Mouse (Mus musculus): ENCODE measurements around the gene Chd6. TPM values are rescaled to one million over a fixed set of nuclear protein-coding genes. Genes with fewer than 3 reads are reported as not detected.
A peak's percentile ranks its signal among the peaks of the same experiment; 100 is the strongest.

The Chd6 gene
- 22.4 and 25.0 TPM in 2 replicates for polyA plus RNA-seq (2015; fragmentation: Nextera tagmentation; extraction: Ambion mirVana)

GRCm38 (mm10) chr2:161108933-161109371 lies at the start of gene Chd6:
Chd6 (minus strand) TSS chr2:161109075.
- Histone ChIP-seq H3K4me1 (replicated peaks; ENCODE audit: insufficient read depth, low read length) (peaks cover 9% of the 10 kb centered on the region), H3K9ac (ENCODE audit: low read depth, low read length) (peak within 1 kb of the TSS; percentile 99), H3K36me3 (ENCODE audit: insufficient read depth, low read length) (no peaks in the 10 kb centered on the region), H3K4me3 (replicated peaks; ENCODE audit: low read depth, low read length) (peak within 1 kb of the TSS; percentile 100), H3K4me2 (ENCODE audit: low read length) (peak within 1 kb of the TSS; percentile 82), H3K27ac (peak within 1 kb of the TSS; percentile 100), H3K9me3 (replicated peaks; ENCODE audit: low read length) (no peaks in the 10 kb centered on the region), H3K27me3 (ENCODE audit: insufficient read depth, low read length) (no peaks in the 10 kb centered on the region)
- peak; percentile 99 for DNase-seq (ENCODE audit: low spot score)
- TF ChIP-seq CTCF (IDR thresholded peaks at IDR 0.05; ENCODE audit: low read depth): no peak
- peak; percentile 99 for ATAC-seq (replicated peaks; ENCODE audit: low FRiP score, low read depth)
- 1% methylated on average over 27 of the region's 27 CpGs for WGBS

- no peaks in the 10 kb centered on the region for H3K4me1 ChIP-seq (replicated peaks; ENCODE audit: insufficient read depth, low read length)
- 60% methylated on average over 7 of the region's 7 CpGs for WGBS
- H3K9me3 ChIP-seq (replicated peaks; ENCODE audit: low read length): no peaks in the 10 kb centered on the region
- no peak overlapping the region for H3K9ac ChIP-seq (ENCODE audit: low read depth, low read length)
- H3K36me3 ChIP-seq (ENCODE audit: insufficient read depth, low read length): no peaks in the 10 kb centered on the region
- ATAC-seq (replicated peaks; ENCODE audit: low FRiP score, low read depth) (no peak), DNase-seq (ENCODE audit: low spot score) (no peak)
- no peak overlapping the region for H3K4me2 ChIP-seq (ENCODE audit: low read length)
- TF ChIP-seq CTCF (IDR thresholded peaks at IDR 0.05; ENCODE audit: low read depth): no peak
- H3K27ac ChIP-seq: no peak overlapping the region
- H3K4me3 ChIP-seq (replicated peaks; ENCODE audit: low read depth, low read length): no peak overlapping the region
- H3K27me3 ChIP-seq (ENCODE audit: insufficient read depth, low read length): no peaks in the 10 kb centered on the region
These were observed 41.3 kb upstream of the Chd6 start for GRCm38 (mm10) chr2:161150004-161150842.

DNA sequence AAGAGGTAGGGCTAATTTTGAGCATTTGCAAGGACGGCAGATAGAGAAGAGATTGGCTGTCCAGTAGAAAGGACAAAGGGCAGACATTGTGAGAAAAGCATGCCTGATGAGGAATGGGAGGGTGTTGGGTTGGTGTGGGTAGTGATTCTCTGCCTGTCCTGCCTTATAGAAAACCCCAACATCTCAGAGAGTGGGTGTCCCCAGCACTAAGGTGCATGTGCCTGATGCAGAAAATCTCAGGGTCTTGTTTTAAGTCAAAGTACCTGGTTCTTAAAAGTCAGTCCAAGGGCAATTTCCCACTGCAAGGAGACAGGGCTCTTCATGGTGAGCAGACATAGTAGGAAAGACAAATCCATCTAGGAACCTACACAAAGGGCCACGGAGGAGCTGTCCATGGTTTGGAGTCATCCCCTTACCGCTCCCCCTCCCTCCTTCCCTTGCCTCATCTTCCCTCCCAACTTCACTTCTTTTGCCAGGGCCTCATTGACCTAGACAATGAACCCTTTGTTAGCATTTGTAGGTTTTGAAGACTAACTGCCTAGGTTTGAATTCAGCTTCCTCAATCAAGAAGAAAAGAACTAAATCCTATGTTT lies 39.6 kb upstream of the Chd6 start:
- DNase-seq (ENCODE audit: low spot score): no peak
- H3K4me2 ChIP-seq (ENCODE audit: low read length): no peak overlapping the region
- no peak overlapping the region for H3K4me3 ChIP-seq (replicated peaks; ENCODE audit: low read depth, low read length)
- no peak overlapping the region for H3K9ac ChIP-seq (ENCODE audit: low read depth, low read length)
- TF ChIP-seq CTCF (IDR thresholded peaks at IDR 0.05; ENCODE audit: low read depth): no peak
- no peaks in the 10 kb centered on the region for H3K27me3 ChIP-seq (ENCODE audit: insufficient read depth, low read length)
- H3K9me3 ChIP-seq (replicated peaks; ENCODE audit: low read length): no peaks in the 10 kb centered on the region
- no peaks in the 10 kb centered on the region for H3K36me3 ChIP-seq (ENCODE audit: insufficient read depth, low read length)
- H3K4me1 ChIP-seq (replicated peaks; ENCODE audit: insufficient read depth, low read length): no peaks in the 10 kb centered on the region
- 62% methylated on average over 3 of the region's 3 CpGs for WGBS
- no peak overlapping the region for H3K27ac ChIP-seq
- ATAC-seq (replicated peaks; ENCODE audit: low FRiP score, low read depth): no peak

DNA sequence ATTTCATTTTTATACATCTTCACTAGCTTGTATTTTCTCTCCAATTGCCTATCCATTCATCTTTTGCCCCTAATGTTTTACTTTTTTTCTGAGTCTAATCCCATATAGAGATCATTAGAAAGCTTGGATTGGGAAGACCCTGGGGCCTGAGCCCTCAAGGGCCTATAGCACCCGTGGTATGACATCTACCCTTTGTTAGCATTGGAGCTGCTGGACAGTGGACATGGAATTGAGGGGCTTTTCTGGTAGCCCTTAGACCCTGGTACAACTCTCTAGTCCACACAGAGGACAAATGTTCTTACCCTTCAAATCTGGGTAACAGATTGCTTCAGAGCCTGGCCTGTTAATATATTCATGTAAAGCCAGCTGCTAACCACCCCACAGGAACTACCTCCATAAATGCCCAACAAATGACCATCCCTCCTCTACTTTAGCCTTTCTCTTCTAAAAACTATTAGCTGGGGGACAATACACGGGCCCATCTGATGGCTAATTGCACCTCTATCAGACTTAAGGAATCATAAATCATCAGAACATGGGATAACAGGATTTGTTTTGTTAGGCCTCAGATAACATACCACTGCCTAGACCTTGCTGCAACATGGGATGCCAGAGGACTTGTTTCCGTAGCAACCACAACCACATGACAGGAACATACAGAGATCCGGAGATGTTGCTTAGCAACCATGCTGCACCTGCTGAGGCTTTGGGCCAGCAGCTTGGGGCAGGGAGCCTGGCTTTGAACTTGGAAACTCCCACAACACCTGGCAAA lies 39.0 kb upstream of the Chd6 start:
- WGBS: 53% methylated on average over 4 of the region's 4 CpGs
- no peak overlapping the region for H3K4me2 ChIP-seq (ENCODE audit: low read length)
- TF ChIP-seq CTCF (IDR thresholded peaks at IDR 0.05; ENCODE audit: low read depth): no peak
- H3K27me3 ChIP-seq (ENCODE audit: insufficient read depth, low read length): no peaks in the 10 kb centered on the region
- no peak for ATAC-seq (replicated peaks; ENCODE audit: low FRiP score, low read depth)
- no peak overlapping the region for H3K27ac ChIP-seq
- H3K36me3 ChIP-seq (ENCODE audit: insufficient read depth, low read length): no peaks in the 10 kb centered on the region
- DNase-seq (ENCODE audit: low spot score): no peak
- H3K9ac ChIP-seq (ENCODE audit: low read depth, low read length): no peak overlapping the region
- no peaks in the 10 kb centered on the region for H3K4me1 ChIP-seq (replicated peaks; ENCODE audit: insufficient read depth, low read length)
- no peak overlapping the region for H3K4me3 ChIP-seq (replicated peaks; ENCODE audit: low read depth, low read length)
- H3K9me3 ChIP-seq (replicated peaks; ENCODE audit: low read length): no peaks in the 10 kb centered on the region

DNA sequence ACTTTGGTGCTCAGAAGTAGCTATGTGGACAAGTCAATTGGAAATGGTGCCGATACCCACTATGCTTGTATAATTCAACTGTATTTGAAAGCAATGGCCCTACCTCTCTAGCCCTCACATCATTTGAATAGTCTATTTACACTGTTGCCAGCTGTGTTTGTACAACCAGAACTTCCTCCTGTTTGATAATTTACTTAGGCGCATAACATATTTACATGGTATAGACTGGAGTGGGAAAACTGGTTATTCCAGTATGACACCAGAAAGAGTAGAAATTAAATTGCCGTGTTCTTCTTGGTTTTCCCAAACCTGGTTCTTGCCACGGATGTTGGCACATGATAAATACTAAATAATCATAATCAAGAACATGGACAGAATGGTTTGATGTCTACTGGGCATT lies 35.9 kb upstream of the Chd6 start:
- Histone ChIP-seq H3K27me3 (ENCODE audit: insufficient read depth, low read length) (no peaks in the 10 kb centered on the region), H3K9ac (ENCODE audit: low read depth, low read length) (no peak overlapping the region), H3K4me3 (replicated peaks; ENCODE audit: low read depth, low read length) (no peak overlapping the region), H3K4me1 (replicated peaks; ENCODE audit: insufficient read depth, low read length) (no peaks in the 10 kb centered on the region), H3K4me2 (ENCODE audit: low read length) (no peak overlapping the region), H3K27ac (no peak overlapping the region), H3K36me3 (ENCODE audit: insufficient read depth, low read length) (no peaks in the 10 kb centered on the region), H3K9me3 (replicated peaks; ENCODE audit: low read length) (no peaks in the 10 kb centered on the region)
- DNase-seq (ENCODE audit: low spot score): no peak
- WGBS: 82% methylated on average over 4 of the region's 4 CpGs
- no peak for ATAC-seq (replicated peaks; ENCODE audit: low FRiP score, low read depth)
- no peak for TF ChIP-seq CTCF (IDR thresholded peaks at IDR 0.05; ENCODE audit: low read depth)

Data from kidney, postnatal 0 days (tissue).